Mouse (Mus musculus) yolk sac, embryonic 10.5 days (tissue): ENCODE measurements around the gene Akap8l.
A peak's percentile ranks its signal among the peaks of the same experiment; 100 is the strongest.

Source experiments
- DNase-seq: peaks from one replicate; pipeline ENCODE4 v3.0.0-alpha.2; 2017; ENCODE audit warnings: low spot score

The Akap8l gene

GRCm38 (mm10) chr17:32319950-32320349, 30.5 kb downstream of the Akap8l start:
- DNase-seq: no peak

- DNase-seq: no peak
These were observed 32.7 kb downstream of the Akap8l start for GRCm38 (mm10) chr17:32317708-32318107.

- DNase-seq: no peak
These were observed 33.4 kb downstream of the Akap8l start for GRCm38 (mm10) chr17:32317032-32317431.

GRCm38 (mm10) chr17:32315560-32315959, 34.8 kb downstream of the Akap8l start:
- no peak for DNase-seq

GRCm38 (mm10) chr17:32313892-32314291, 36.5 kb downstream of the Akap8l start:
- no peak for DNase-seq

- no peak for DNase-seq
These were observed 37.6 kb downstream of the Akap8l start for GRCm38 (mm10) chr17:32312801-32313200.

- DNase-seq: no peak
These were observed 42.4 kb downstream of the Akap8l start for GRCm38 (mm10) chr17:32307963-32308362.

GRCm38 (mm10) chr17:32298125-32298524, 52.3 kb downstream of the Akap8l start:
- no peak for DNase-seq

GRCm38 (mm10) chr17:32295901-32296300, 54.5 kb downstream of the Akap8l start:
- no peak for DNase-seq

GRCm38 (mm10) chr17:32295160-32295559, 55.2 kb downstream of the Akap8l start:
- DNase-seq: no peak

GRCm38 (mm10) chr17:32285138-32285670, 65.2 kb downstream of the Akap8l start:
- DNase-seq: peak; percentile 11

GRCm38 (mm10) chr17:32284262-32285137, 65.9 kb downstream of the Akap8l start, which contains the start of gene Brd4:
Gene Brd4 (minus strand): TSS chr17:32284722.
- peak; percentile 93 for DNase-seq

- DNase-seq: peak; percentile 83
These were observed 66.6 kb downstream of the Akap8l start for GRCm38 (mm10) chr17:32283771-32284221.

- no peak for DNase-seq
These were observed 67.1 kb downstream of the Akap8l start for GRCm38 (mm10) chr17:32283341-32283740.

GRCm38 (mm10) chr17:32281611-32282310, 68.6 kb downstream of the Akap8l start:
- DNase-seq: no peak

- DNase-seq: no peak
These were observed 69.3 kb downstream of the Akap8l start for GRCm38 (mm10) chr17:32281126-32281525.

- no peak for DNase-seq
These were observed 69.8 kb downstream of the Akap8l start for GRCm38 (mm10) chr17:32280575-32280974.

GRCm38 (mm10) chr17:32277201-32277600, 73.2 kb downstream of the Akap8l start:
- no peak for DNase-seq

GRCm38 (mm10) chr17:32275568-32275967, 74.8 kb downstream of the Akap8l start:
- DNase-seq: no peak
